Mouse (Mus musculus): ENCODE data around the gene Decr2. TPM values are rescaled to one million over a fixed set of nuclear protein-coding genes. Genes with fewer than 3 reads are reported as not detected.
"Not testable (repeated sequence)": the region's sequence is repeated elsewhere in the genome, so short reads cannot be mapped to it uniquely, and the experiment has no call there.

Gene Decr2
- polyA plus RNA-seq, 2 experiments: 19.0 to 32.5 TPM

- 62% methylated on average over 4 of the region's 4 CpGs for WGBS
- Histone ChIP-seq H3K4me1 (ENCODE audit: control insufficient read depth, insufficient read depth, low read length) (peaks cover 3% of the 10 kb centered on the region; the same call in 1 of the 2 replicates), H3K27me3 (ENCODE audit: control insufficient read depth, insufficient read depth, low read length) (no peaks in the 10 kb centered on the region), H3K9ac (ENCODE audit: low read depth, low read length, severe bottlenecking) (no peak overlapping the region), H3K27ac (replicated peaks; ENCODE audit: low read depth, low read length) (no peak overlapping the region), H3K4me3 (replicated peaks; ENCODE audit: low read length) (no peak overlapping the region), H3K9me3 (ENCODE audit: control insufficient read depth, low read length) (no peaks in the 10 kb centered on the region), H3K36me3 (ENCODE audit: control insufficient read depth, insufficient read depth, low read length) (no peaks in the 10 kb centered on the region; the same call in 1 of the 2 replicates), H3K4me2 (replicated peaks; ENCODE audit: low read depth, low read length, severe bottlenecking) (no peak overlapping the region)
- ATAC-seq (ENCODE audit: low FRiP score, low read depth): no peak; the same call in 1 of the 2 replicates
- TF ChIP-seq POLR2A (IDR thresholded peaks at IDR 0.05; ENCODE audit: borderline replicate concordance, extremely low read depth, insufficient read depth, insufficient read length): no peak
- peak; percentile 24 for DNase-seq (ENCODE audit: low spot score)
These were observed 44.9 kb downstream of the Decr2 start for GRCm38 (mm10) chr17:26045285-26045684.

- Histone ChIP-seq H3K27me3 (ENCODE audit: control insufficient read depth, insufficient read depth, low read length) (no peaks in the 10 kb centered on the region), H3K4me3 (replicated peaks; ENCODE audit: low read length) (no peak overlapping the region), H3K4me2 (replicated peaks; ENCODE audit: low read depth, low read length, severe bottlenecking) (no peak overlapping the region), H3K36me3 (ENCODE audit: control insufficient read depth, insufficient read depth, low read length) (no peaks in the 10 kb centered on the region; the same call in 1 of the 2 replicates), H3K9ac (ENCODE audit: low read depth, low read length, severe bottlenecking) (no peak overlapping the region), H3K27ac (replicated peaks; ENCODE audit: low read depth, low read length) (no peak overlapping the region), H3K4me1 (ENCODE audit: control insufficient read depth, insufficient read depth, low read length) (peaks cover 3% of the 10 kb centered on the region; the same call in 1 of the 2 replicates), H3K9me3 (ENCODE audit: control insufficient read depth, low read length) (no peaks in the 10 kb centered on the region)
- WGBS: 72% methylated on average over 5 of the region's 5 CpGs
- no peak for TF ChIP-seq POLR2A (IDR thresholded peaks at IDR 0.05; ENCODE audit: borderline replicate concordance, extremely low read depth, insufficient read depth, insufficient read length)
- ATAC-seq (ENCODE audit: low FRiP score, low read depth) (no peak), DNase-seq (ENCODE audit: low spot score) (no peak)
These were observed 46.9 kb downstream of the Decr2 start for GRCm38 (mm10) chr17:26043249-26043636.

GRCm38 (mm10) chr17:26042599-26043248, 47.4 kb downstream of the Decr2 start:
- Histone ChIP-seq H3K4me2 (replicated peaks; ENCODE audit: low read depth, low read length, severe bottlenecking) (no peak overlapping the region), H3K9me3 (ENCODE audit: control insufficient read depth, low read length) (no peaks in the 10 kb centered on the region), H3K27me3 (ENCODE audit: control insufficient read depth, insufficient read depth, low read length) (no peaks in the 10 kb centered on the region), H3K9ac (ENCODE audit: low read depth, low read length, severe bottlenecking) (no peak overlapping the region), H3K4me1 (ENCODE audit: control insufficient read depth, insufficient read depth, low read length) (peaks cover 3% of the 10 kb centered on the region; the same call in 1 of the 2 replicates), H3K27ac (replicated peaks; ENCODE audit: low read depth, low read length) (no peak overlapping the region), H3K36me3 (ENCODE audit: control insufficient read depth, insufficient read depth, low read length) (no peaks in the 10 kb centered on the region), H3K4me3 (replicated peaks; ENCODE audit: low read length) (no peak overlapping the region)
- DNase-seq (ENCODE audit: low spot score) (no peak), ATAC-seq (ENCODE audit: low FRiP score, low read depth) (no peak)
- WGBS: 84% methylated on average over 13 of the region's 13 CpGs
- no peak for TF ChIP-seq POLR2A (IDR thresholded peaks at IDR 0.05; ENCODE audit: borderline replicate concordance, extremely low read depth, insufficient read depth, insufficient read length)

GRCm38 (mm10) chr17:26041111-26041802, 48.9 kb downstream of the Decr2 start:
- H3K4me3 ChIP-seq (replicated peaks; ENCODE audit: low read length): no peak overlapping the region
- WGBS: 58% methylated on average over 9 of the region's 9 CpGs
- no peak overlapping the region for H3K27ac ChIP-seq (replicated peaks; ENCODE audit: low read depth, low read length)
- no peak for TF ChIP-seq POLR2A (IDR thresholded peaks at IDR 0.05; ENCODE audit: borderline replicate concordance, extremely low read depth, insufficient read depth, insufficient read length)
- no peaks in the 10 kb centered on the region for H3K27me3 ChIP-seq (ENCODE audit: control insufficient read depth, insufficient read depth, low read length)
- ATAC-seq (ENCODE audit: low FRiP score, low read depth) (peak; percentile 57; the same call in 1 of the 2 replicates), DNase-seq (ENCODE audit: low spot score) (peak; percentile 62)
- no peaks in the 10 kb centered on the region for H3K9me3 ChIP-seq (ENCODE audit: control insufficient read depth, low read length)
- H3K4me1 ChIP-seq (ENCODE audit: control insufficient read depth, insufficient read depth, low read length): peaks cover 3% of the 10 kb centered on the region; the same call in 1 of the 2 replicates
- no peak overlapping the region for H3K4me2 ChIP-seq (replicated peaks; ENCODE audit: low read depth, low read length, severe bottlenecking)
- H3K36me3 ChIP-seq (ENCODE audit: control insufficient read depth, insufficient read depth, low read length): peaks cover 5% of the 10 kb centered on the region
- no peak overlapping the region for H3K9ac ChIP-seq (ENCODE audit: low read depth, low read length, severe bottlenecking)

- ATAC-seq (ENCODE audit: low FRiP score, low read depth); H3K27me3 ChIP-seq (ENCODE audit: control insufficient read depth, insufficient read depth, low read length); H3K4me2 ChIP-seq (replicated peaks; ENCODE audit: low read depth, low read length, severe bottlenecking); H3K4me3 ChIP-seq (replicated peaks; ENCODE audit: low read length); H3K9ac ChIP-seq (ENCODE audit: low read depth, low read length, severe bottlenecking); H3K27ac ChIP-seq (replicated peaks; ENCODE audit: low read depth, low read length); H3K9me3 ChIP-seq (ENCODE audit: control insufficient read depth, low read length); H3K4me1 ChIP-seq (ENCODE audit: control insufficient read depth, insufficient read depth, low read length); DNase-seq (ENCODE audit: low spot score): not testable (repeated sequence)
- peaks cover 10% of the 10 kb centered on the region for H3K36me3 ChIP-seq (ENCODE audit: control insufficient read depth, insufficient read depth, low read length)
- 94% methylated on average over 8 of the region's 8 CpGs for WGBS
These were observed 49.4 kb downstream of the Decr2 start for GRCm38 (mm10) chr17:26040711-26041110.
